Mouse (Mus musculus) kidney, adult 2 months (tissue): ENCODE results near the gene Cdh13.

Experiments used
- CTCF ChIP-seq: fragments of 200-500 bp; conservative IDR thresholded peaks from 2 replicates; pipeline ENCODE4 v1.5.1; 2011; ENCODE audit warnings: low read depth, mild to moderate bottlenecking, control low read depth, low read length, moderate library complexity, mixed read lengths; ENCODE audit not compliant: insufficient read depth, insufficient read length
- POLR2A ChIP-seq: fragments of 200-500 bp; IDR thresholded peaks from one replicate; pipeline ENCODE4 v1.6.1; 2011; ENCODE audit warnings: low read depth, low read length, control low read depth

DNA sequence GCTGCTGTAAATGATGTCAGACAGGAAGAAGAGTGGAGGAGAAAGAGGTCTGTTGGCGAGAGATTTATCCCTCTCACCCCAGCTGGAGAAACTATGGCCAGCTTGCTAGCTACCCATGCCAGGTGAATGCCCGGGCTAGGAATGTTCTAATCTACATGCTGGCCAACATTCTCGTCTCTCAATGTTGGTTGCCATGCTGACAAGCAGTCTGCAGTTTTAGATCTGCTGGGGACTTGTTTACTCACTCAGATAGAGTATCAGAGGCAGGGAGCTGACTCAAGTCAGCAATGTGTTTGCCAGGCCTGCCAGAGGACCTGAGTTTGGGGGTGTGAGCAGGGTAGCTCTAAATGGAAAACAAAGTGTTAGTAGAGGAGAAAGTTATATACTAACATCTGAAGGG lies 93.3 kb downstream of the Cdh13 start:
- TF ChIP-seq CTCF (no peak), POLR2A (no peak)
